Comparison of ENCODE assay signal across 9 mouse cellular contexts in genomic region chr15:97236943-97237342, GRCm38 (mm10). TPM values are rescaled to one million over a fixed set of nuclear protein-coding genes. Genes with fewer than 3 reads are reported as not detected.
DNase-seq lines count a peak whose midpoint lies in the region; ATAC-seq and TF ChIP-seq lines count a peak whose summit lies in the region.
"Had no signal": no experiment of that assay in that cellular context is flagged by ENCODE, and none has a peak within 500 bp of the region (broad histone marks: within the 10 kb centered on the region; RNA-seq: fewer than 3 reads in every experiment).

No protein-coding gene starts in this region.

- WGBS in kidney, postnatal 0 days: 50% methylated on average over 9 of the region's 9 CpGs
- WGBS in kidney, embryonic 15.5 days: 49% methylated on average over 9 of the region's 9 CpGs

- H3K9ac ChIP-seq in kidney, postnatal 0 days (ENCODE audit: low read depth, low read length): no peak overlapping the region
- no peak overlapping the region for H3K9ac ChIP-seq in kidney, embryonic 15.5 days
- H3K9ac ChIP-seq: embryonic facial prominence, embryonic 15.5 days had no signal

- TF ChIP-seq POLR2A in brain, embryonic 14.5 days (IDR thresholded peaks at IDR 0.05; ENCODE audit: borderline replicate concordance, extremely low read depth, insufficient read depth, insufficient read length, poor library complexity, severe bottlenecking): no peak

- H3K9me3 ChIP-seq in kidney, postnatal 0 days (replicated peaks; ENCODE audit: low read length): no peaks in the 10 kb centered on the region
- H3K9me3 ChIP-seq in kidney, embryonic 15.5 days (replicated peaks): no peaks in the 10 kb centered on the region
- H3K9me3 ChIP-seq: embryonic facial prominence, embryonic 15.5 days had no signal

- H3K4me1 ChIP-seq in kidney, postnatal 0 days (replicated peaks; ENCODE audit: insufficient read depth, low read length): no peaks in the 10 kb centered on the region
- H3K4me1 ChIP-seq in kidney, embryonic 15.5 days: no peaks in the 10 kb centered on the region
- H3K4me1 ChIP-seq: embryonic facial prominence, embryonic 15.5 days had no signal

- no peak for ATAC-seq in kidney, postnatal 0 days (replicated peaks; ENCODE audit: low FRiP score, low read depth)
- ATAC-seq in kidney, embryonic 15.5 days (replicated peaks; ENCODE audit: low FRiP score): no peak

- peak; percentile 40 for DNase-seq in kidney, postnatal 0 days (ENCODE audit: low spot score)
- DNase-seq in ES-CJ7 (ENCODE audit: low read depth, low spot score): peak; percentile 53
- no peak for DNase-seq in brain, embryonic 14.5 days (ENCODE audit: low read depth)
- peak; percentile 64 for DNase-seq in lung, postnatal 14 days
- peak; percentile 63 for DNase-seq in thymus, postnatal 14 days
- no peak for DNase-seq in kidney, postnatal 14 days
- DNase-seq in cerebellum, postnatal 4 days (ENCODE audit: low spot score in 2 of 2): no peak

- no peaks in the 10 kb centered on the region for H3K27me3 ChIP-seq in kidney, postnatal 0 days (ENCODE audit: insufficient read depth, low read length)
- no peaks in the 10 kb centered on the region for H3K27me3 ChIP-seq in kidney, embryonic 15.5 days
- H3K27me3 ChIP-seq: embryonic facial prominence, embryonic 15.5 days had no signal

- peak; percentile 81 for TF ChIP-seq CTCF in kidney, postnatal 0 days (IDR thresholded peaks at IDR 0.05; ENCODE audit: low read depth)
- TF ChIP-seq CTCF in brain, embryonic 14.5 days (IDR thresholded peaks at IDR 0.05; ENCODE audit: borderline replicate concordance, extremely low read depth, insufficient read depth, insufficient read length): peak; percentile 62

- no peak overlapping the region for H3K4me2 ChIP-seq in kidney, postnatal 0 days (ENCODE audit: low read length)
- H3K4me2 ChIP-seq in kidney, embryonic 15.5 days: no peak overlapping the region
- H3K4me2 ChIP-seq: embryonic facial prominence, embryonic 15.5 days had no signal

- no peak overlapping the region for H3K27ac ChIP-seq in kidney, postnatal 0 days
- no peak overlapping the region for H3K27ac ChIP-seq in kidney, embryonic 15.5 days
- H3K27ac ChIP-seq: embryonic facial prominence, embryonic 15.5 days had no signal

- H3K36me3 ChIP-seq in kidney, postnatal 0 days (ENCODE audit: insufficient read depth, low read length): no peaks in the 10 kb centered on the region
- H3K36me3 ChIP-seq in kidney, embryonic 15.5 days: no peaks in the 10 kb centered on the region
- H3K36me3 ChIP-seq: embryonic facial prominence, embryonic 15.5 days had no signal

- no peak overlapping the region for H3K4me3 ChIP-seq in kidney, postnatal 0 days (replicated peaks; ENCODE audit: low read depth, low read length)
- no peak overlapping the region for H3K4me3 ChIP-seq in kidney, embryonic 15.5 days (replicated peaks)
- H3K4me3 ChIP-seq: embryonic facial prominence, embryonic 15.5 days had no signal

RNA-seq across cellular contexts. Expression of gene Pced1b, which starts 10.0 kb away (rescaled TPM):
- 6.6 and 8.0 TPM in 2 replicates for polyA plus RNA-seq in kidney, postnatal 0 days (2015; fragmentation: Nextera tagmentation; extraction: Ambion mirVana)
- 5.5 and 5.8 TPM in 2 replicates for polyA plus RNA-seq in kidney, embryonic 15.5 days (2015; fragmentation: Nextera tagmentation; extraction: Ambion mirVana)
- 7.0 and 10.9 TPM in 2 replicates for polyA plus RNA-seq in brain, embryonic 14.5 days (2012; rRNA removed)

RNA-seq across cellular contexts. Expression of gene Amigo2, which starts 10.1 kb away (rescaled TPM):
- 11.8 and 12.2 TPM in 2 replicates for polyA plus RNA-seq in kidney, postnatal 0 days (2015; fragmentation: Nextera tagmentation; extraction: Ambion mirVana)
- 11.9 TPM in 2 replicates for polyA plus RNA-seq in kidney, embryonic 15.5 days (2015; fragmentation: Nextera tagmentation; extraction: Ambion mirVana)
- polyA plus RNA-seq in brain, embryonic 14.5 days (2012; rRNA removed): 1.7 and 6.3 TPM in 2 replicates

Comparison
In these comparisons a context has a peak if more than half of its experiments do, and no peak if none do; other contexts are left out.
1. DNase-seq: peak in kidney, postnatal 0 days (single experiment), ES-CJ7 (single experiment), lung, postnatal 14 days (single experiment) and thymus, postnatal 14 days (single experiment); none in brain, embryonic 14.5 days (single experiment), kidney, postnatal 14 days (single experiment) and cerebellum, postnatal 4 days (0 of 2).